Mouse (Mus musculus) 416B (cell line): ENCODE measurements at regions not wholly inside any gene's neighbourhood (a gene's known extent, or its start where the extent isn't known, plus 50 kb on each side); places are given as distances from the start of the nearest gene placed in this dataset.

Experiments
- DNase-seq: peaks from one replicate; pipeline ENCODE4 v3.0.0; 2011; ENCODE audit warnings: low read depth

GRCm38 (mm10) chr2:94590494-94590893 lies 152.6 kb upstream of the Api5 start:
- no peak for DNase-seq

GRCm38 (mm10) chr2:94587255-94587654 lies 149.3 kb upstream of the Api5 start:
- no peak for DNase-seq

- no peak for DNase-seq
Observed at GRCm38 (mm10) chr2:94571646-94572045, 133.7 kb upstream of the Api5 start.

GRCm38 (mm10) chr2:94541230-94541905 lies 103.4 kb upstream of the Api5 start:
- DNase-seq, result no peak

- no peak for DNase-seq
Observed at GRCm38 (mm10) chr2:94536631-94537030, 98.7 kb upstream of the Api5 start.

- no peak for DNase-seq
Observed at GRCm38 (mm10) chr2:94531175-94531574, 93.2 kb upstream of the Api5 start.

- peak; percentile 37 for DNase-seq
Observed at GRCm38 (mm10) chr2:94524536-94524935, 86.6 kb upstream of the Api5 start.

- DNase-seq, result no peak
Observed at GRCm38 (mm10) chr2:94516866-94517265, 78.9 kb upstream of the Api5 start.

GRCm38 (mm10) chr2:94512027-94512426 lies 74.1 kb upstream of the Api5 start:
- DNase-seq, result no peak

GRCm38 (mm10) chr2:94500649-94501048 lies 62.7 kb upstream of the Api5 start:
- no peak for DNase-seq

GRCm38 (mm10) chr2:94498516-94498915 lies 60.6 kb upstream of the Api5 start:
- no peak for DNase-seq
